Mouse (Mus musculus): ENCODE data around the gene Dus1l. TPM values are rescaled to one million over a fixed set of nuclear protein-coding genes. Genes with fewer than 3 reads are reported as not detected.
A peak's percentile ranks its signal among the peaks of the same experiment; 100 is the strongest.
"Not testable (repeated sequence)": the region's sequence is repeated elsewhere in the genome, so short reads cannot be mapped to it uniquely, and the experiment has no call there.

Gene Dus1l
- polyA plus RNA-seq, 3 experiments from 2014 or later, result 30.4 to 34.4 (median 34.3) TPM

GRCm38 (mm10) chr11:120818251-120818650 lies 22.0 kb upstream of the Dus1l start:
- no peak for ATAC-seq

GRCm38 (mm10) chr11:120817358-120817757 lies 21.2 kb upstream of the Dus1l start:
- ATAC-seq, result no peak

- no peak for ATAC-seq
Observed at GRCm38 (mm10) chr11:120812068-120812467, 15.9 kb upstream of the Dus1l start.

GRCm38 (mm10) chr11:120808010-120808409 lies 11.8 kb upstream of the Dus1l start:
- no peak for ATAC-seq

GRCm38 (mm10) chr11:120805375-120806298 lies 9.4 kb upstream of the Dus1l start:
- no peak for ATAC-seq

GRCm38 (mm10) chr11:120804769-120805168 lies 8.6 kb upstream of the Dus1l start:
- no peak for ATAC-seq

GRCm38 (mm10) chr11:120804274-120804673 lies 8.1 kb upstream of the Dus1l start:
- no peak for ATAC-seq

GRCm38 (mm10) chr11:120800061-120800904 lies 4.1 kb upstream of the Dus1l start:
- ATAC-seq, result peak; percentile 60

GRCm38 (mm10) chr11:120799316-120799890 lies 3.2 kb upstream of the Dus1l start:
- ATAC-seq, result no peak

- no peak for ATAC-seq
Observed at GRCm38 (mm10) chr11:120798244-120798643, 2.0 kb upstream of the Dus1l start.

- ATAC-seq, result no peak
Observed at GRCm38 (mm10) chr11:120796614-120796946, 377 bp upstream of the Dus1l start.

GRCm38 (mm10) chr11:120792652-120793051 lies 3.6 kb downstream of the Dus1l start:
- no peak for ATAC-seq

- ATAC-seq, result no peak
Observed at GRCm38 (mm10) chr11:120789810-120790209, 6.4 kb downstream of the Dus1l start.

GRCm38 (mm10) chr11:120789355-120789754 lies 6.8 kb downstream of the Dus1l start:
- no peak for ATAC-seq

GRCm38 (mm10) chr11:120788460-120788859 lies 7.7 kb downstream of the Dus1l start:
- ATAC-seq, result not testable (repeated sequence)

GRCm38 (mm10) chr11:120785145-120785544 lies 11.1 kb downstream of the Dus1l start:
- no peak for ATAC-seq

GRCm38 (mm10) chr11:120784064-120784791 lies 12.0 kb downstream of the Dus1l start, which contains the start of the genes Rfng and Gps1:
Gene Rfng, minus strand, starts transcription at chr11:120784207.
Gene Gps1, plus strand, starts transcription at chr11:120784272.
- ATAC-seq, result peak; percentile 92

- ATAC-seq, result peak; percentile 19
Observed at GRCm38 (mm10) chr11:120783426-120784063, 12.7 kb downstream of the Dus1l start.

GRCm38 (mm10) chr11:120781361-120781760 lies 14.8 kb downstream of the Dus1l start:
- ATAC-seq, result not testable (repeated sequence)

- ATAC-seq, result no peak
Observed at GRCm38 (mm10) chr11:120779876-120780275, 16.3 kb downstream of the Dus1l start.

- ATAC-seq, result no peak
Observed at GRCm38 (mm10) chr11:120777123-120777522, 19.1 kb downstream of the Dus1l start.

Data from inflammation-experienced regulatory T-cells, adult 6 months (primary cell).